Mouse (Mus musculus): ENCODE data around the gene Ccdc107.

The Ccdc107 gene

DNA sequence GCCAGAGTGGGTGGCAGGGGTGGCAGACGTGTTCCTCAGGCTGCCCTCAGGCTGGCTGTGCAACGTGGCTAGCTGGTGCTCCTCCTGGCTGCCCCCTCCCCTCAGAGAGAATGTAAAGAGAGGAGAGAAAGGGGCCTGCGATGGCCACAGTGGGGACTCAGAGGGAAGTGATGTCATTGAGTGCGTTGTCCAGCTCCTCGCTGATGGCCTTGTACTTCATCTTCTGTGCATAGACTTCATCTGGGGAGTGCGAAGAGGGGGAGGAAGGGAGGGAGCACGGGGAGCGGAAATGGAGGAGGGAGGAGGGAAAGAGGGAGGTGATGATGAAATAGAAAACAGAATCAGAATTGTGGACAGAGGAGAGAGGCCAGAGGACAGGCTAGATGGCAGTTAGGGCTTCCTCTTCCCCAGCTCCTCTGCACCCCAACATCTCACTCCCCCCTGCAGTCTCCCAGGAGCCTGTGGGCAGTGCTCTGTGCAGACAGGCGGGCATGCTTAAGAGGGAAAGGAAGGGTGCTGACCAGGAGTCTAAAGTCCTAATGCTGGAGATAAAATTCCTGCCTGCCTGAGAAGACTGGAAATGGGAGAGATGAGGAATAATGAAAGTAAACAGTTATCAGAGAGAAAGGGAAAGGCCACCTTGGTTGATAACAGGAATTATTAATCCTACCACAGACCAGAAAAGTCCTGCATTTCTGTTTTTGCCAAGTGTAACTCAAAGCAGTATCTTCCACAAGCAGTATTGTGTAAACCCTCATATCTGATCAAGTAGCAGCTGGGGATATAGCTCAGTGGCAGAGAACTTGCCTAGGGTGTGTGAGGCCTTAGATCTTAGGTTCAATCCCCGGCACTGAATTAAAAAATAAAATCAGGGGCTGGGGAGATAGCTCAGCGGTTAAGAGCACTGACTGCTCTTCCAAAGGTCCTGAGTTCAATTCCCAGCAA is 23.3 kb downstream of the Ccdc107 start:
- no peak for DNase-seq

DNA sequence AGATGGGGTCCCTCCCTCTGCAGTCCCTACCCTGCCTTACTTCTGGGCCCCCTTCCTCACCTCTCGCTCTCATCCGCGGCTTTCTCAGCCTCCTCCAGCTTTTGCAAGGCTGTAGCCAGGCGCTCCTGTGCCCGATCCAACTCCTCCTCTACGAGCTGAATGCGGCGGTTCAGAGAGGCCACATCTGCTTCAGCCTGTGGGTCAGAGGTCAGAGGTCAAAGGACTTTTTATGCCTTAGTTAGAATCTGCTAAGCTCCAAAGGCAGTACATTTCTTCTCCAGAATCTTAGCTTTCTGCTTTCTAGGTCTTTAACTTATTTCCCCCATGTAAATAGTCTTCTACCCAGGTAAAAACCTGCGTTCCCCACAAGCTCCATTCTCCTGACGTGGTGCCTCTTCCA is 26.9 kb downstream of the Ccdc107 start:
- DNase-seq, result no peak

DNA sequence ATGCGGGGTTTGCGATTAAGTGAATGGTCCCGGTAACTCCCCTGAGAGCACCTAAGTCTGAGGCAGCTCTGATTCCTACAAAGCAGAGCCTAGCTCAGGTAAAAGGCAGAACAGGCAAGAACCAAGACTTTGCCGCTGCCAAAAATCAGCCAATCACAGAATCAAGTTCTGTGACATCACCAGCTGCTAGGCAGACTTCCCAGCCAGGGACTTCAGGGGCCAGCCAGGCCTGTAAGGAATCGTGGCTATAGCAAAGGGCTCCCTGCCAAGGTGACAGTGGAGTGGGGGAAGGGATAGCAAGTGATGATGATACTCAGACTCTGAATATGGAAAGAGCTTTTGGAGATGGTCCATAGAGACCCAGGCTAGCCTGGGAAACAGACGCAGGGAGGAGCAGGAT is 27.3 kb downstream of the Ccdc107 start:
- peak; percentile 85 for DNase-seq

DNA sequence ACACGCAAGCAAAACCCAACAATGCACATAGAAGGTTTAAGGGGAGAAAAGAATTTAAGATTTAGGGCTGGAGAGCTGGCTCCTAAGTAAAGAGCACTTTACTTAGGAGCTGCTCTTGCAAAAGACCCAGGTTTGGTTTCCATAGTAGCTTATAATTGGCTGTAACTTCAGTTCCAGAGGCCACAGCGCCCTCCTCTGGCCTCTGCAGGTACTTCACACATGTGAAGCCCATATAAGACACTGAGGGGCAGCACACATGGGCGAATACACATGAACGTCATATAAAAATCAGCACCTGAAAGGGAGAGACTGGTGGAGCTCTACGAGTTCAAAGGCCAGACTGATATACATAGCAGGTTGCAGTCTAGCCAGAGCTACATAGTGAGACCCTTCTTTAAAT is 35.2 kb downstream of the Ccdc107 start:
- DNase-seq, result peak; percentile 36

DNA sequence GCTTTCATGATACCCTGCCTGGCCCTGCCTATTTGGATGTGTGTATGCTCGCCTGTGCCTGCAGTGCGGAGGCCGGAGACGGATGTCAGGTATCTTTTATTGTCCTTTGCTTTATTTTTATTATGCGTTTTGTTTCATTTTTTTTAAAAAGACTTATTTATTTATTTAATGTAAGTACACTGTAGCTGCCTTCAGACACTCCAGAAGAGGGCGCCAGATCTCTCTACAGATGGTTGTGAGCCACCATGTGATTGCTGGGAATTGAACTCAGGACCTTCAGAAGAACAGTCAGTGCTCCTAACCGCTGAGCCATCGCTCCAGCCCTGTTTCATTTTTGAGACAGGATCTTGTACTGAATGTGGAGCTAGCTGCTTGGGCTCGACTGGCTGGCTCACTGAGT is 35.8 kb downstream of the Ccdc107 start:
- DNase-seq, result peak; percentile 53

DNA sequence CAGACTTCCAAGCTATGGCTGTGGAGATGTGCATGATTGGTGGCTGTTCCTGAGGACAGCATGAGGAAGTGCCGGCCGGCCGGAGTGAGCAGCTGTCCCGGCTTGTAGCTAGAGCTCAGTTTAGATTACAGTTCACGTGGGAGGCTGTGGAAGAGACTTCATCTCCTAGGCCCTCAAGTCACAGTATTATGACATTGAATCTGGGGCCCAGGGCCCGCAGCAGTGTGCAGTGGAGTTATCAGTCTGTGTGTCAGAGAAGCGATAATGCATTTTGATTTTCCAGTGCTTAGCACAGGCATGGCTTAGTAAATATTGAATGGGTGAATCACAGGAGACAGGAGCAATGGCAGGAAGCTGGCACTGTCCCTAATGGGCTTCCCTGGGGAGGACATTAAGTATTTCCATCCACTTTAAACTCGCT is 37.4 kb downstream of the Ccdc107 start:
- no peak for DNase-seq

DNA sequence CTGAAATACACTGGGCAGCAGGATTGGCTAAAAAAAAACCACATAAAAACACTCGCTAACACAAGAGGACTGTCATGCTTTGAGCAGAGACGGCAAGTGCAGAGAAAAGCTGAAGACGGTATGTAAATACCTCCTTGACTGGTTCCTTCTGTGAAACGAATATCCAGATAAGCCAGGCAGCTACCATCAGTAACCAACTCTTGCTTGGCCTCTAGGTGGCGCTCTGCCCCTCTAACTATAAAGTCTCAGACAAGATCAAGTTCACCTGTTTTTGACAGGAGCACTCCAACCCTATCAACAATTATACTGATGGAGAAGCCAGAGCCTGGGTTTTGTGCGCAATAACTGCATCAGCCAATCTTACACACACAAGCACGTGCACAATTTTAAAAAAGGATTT is 37.9 kb downstream of the Ccdc107 start:
- DNase-seq, result peak; percentile 84

DNA sequence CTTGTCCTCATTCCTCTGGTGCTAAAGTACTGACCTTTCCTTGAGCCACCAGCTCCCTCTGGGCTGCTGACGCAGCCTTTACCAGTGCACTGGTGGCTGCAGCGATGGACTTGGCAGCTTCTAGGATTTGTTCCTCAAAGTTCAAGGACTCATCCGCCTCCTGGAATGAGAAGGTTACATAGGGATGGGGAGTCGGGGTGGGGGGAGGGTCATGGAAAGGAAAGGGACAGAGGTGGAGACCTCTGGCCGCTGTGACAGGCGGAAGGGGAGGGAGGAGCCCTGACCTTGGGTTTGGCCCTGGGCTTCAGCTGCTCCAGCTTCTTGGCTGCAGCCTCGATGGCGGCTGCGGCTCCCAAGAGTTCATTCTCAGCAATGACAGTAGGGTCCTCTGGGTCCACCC is 40.6 kb downstream of the Ccdc107 start:
- no peak for DNase-seq

DNA sequence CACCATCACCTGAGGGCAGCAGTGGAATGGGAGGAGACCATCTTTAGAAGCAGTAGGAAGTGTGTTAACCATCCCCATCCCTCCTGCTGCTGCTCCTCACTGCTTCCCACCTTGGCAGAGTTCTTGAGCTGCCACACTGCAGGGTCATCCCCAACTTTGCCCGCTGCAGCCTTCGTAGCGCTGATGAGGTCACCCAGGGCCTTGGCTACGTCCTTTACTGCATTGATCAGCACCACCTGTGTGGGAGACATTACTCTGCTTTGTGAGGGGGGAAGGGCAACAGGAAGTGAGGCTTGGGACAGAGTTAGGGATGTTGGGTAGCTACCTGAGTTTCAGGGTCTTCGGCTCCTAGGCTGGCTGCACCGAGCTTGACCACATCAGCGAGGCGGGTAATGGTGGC is 42.9 kb downstream of the Ccdc107 start:
- DNase-seq, result no peak

DNA sequence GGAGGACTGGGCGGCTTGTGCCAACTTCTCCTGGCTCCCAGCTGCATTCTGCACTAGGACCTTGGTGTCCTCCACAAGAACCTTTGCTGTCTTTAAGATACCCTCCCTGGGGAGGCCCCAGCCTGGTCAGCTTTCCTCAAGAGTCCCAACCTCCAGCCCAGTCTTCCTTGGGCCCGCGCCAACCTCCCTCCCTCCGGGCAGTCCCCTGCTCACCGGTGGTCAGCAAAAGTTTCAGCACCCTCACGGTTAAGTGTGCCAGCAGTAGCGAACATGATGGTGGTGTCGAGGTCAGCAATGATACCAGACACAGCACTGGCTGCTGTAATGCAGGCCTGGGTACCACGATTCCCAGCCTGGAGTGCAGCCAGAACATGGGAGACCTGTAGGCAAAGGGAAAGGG is 43.3 kb downstream of the Ccdc107 start:
- no peak for DNase-seq

DNA sequence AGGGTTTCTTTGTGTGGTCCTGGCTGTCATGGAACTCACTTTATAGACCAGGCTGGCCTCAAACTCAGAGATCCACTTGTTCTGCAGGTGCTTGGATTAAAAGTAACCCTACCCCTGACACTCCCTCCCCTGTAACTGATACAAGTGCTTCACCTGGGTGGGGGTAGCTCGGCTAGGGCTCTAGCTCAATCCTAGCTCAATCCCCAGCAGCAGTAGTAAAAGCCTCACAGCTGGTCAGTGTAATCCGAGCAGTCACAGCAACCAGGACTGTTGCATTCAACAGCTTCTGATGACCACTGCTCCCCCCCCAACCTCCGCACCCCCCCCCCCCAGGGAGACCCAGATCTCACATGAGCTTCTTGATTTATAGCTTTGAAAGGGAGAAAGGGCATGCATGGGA is 49.3 kb downstream of the Ccdc107 start:
- no peak for DNase-seq

All from thymus, postnatal 14 days (tissue).